Mouse (Mus musculus) 416B (cell line): ENCODE data around the gene Ranbp17.

ENCODE experiments used
- DNase-seq: peaks from one replicate; pipeline ENCODE4 v3.0.0; 2011; ENCODE audit warnings: low read depth

Gene Ranbp17

DNA sequence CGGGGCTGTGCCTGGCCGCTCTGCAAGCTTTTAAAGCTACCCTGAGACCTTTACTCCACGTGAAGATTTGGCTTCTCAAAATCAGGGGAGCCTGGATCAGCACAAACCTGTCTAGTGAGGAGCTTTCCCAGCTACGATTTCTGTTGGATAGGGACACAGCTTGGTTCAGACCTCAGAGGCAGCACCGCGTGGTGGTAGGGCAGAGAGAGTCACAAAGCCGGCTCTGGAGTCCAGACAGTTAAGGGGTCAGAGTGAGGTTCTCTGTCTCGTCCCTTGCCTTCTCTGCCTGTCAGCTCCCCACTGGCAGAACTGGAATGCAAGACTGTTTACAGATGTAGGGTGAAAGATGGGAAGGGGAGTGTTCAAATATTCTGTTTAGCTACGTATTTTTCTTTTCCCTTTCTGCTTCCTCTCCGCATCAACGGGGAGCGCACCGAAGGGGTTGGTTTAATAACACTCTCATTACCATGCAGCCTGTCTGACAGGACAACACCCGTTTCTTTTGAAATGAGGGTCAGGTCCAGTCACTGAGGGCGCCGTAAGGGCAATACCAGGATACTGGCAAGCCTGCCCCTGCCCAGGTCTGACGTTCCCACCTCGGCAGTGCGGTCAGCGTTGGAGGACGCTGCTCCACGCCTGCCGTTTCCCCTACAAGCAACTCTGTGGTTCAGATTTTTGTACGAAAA lies 317.0 kb downstream of the Ranbp17 start:
- DNase-seq: no peak

DNA sequence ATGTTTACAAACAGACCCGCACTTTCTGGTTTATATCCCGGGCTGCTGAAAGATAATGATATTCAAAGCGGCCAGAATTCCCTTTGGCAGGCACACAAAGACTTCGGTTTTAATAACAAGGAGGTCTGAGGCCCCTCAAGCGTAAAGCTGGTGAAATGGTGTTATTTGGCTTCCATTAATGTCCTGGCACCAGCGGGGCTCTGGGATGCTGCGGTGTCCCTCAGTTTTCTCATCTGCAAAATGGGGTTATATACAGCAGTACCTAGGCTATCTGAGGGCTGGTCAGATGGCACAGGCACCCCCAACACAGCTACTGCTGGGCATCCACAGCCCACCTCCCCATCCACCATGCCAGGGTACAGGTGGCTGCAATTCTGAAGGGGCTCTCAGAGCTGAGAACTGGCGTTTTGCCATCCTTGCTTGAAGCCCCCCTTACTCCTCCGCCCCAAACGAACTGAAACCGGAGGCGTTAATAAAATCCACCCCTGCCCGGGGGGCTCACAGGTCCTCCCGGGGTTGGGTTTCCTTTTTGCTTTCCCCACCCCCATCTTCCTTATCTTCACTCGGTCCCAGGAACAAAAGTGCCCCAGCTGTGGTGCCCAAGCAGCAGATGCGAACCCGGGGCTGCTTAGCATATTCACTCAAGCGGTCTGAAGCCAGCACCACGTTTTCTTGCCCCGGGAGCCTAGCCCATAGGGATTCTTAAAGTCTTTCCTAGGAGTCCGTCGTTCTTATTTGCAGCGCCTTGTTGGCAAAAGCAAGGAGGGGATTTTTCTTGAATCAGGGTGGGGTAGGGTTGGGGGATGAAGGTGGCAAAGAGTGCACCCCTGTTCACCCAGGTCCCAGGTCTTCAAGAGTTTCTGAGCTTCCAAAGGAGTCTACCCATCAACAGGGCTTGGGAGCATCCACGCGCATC lies 317.8 kb downstream of the Ranbp17 start:
- no peak for DNase-seq

- DNase-seq: no peak
These were observed 318.5 kb downstream of the Ranbp17 start for GRCm38 (mm10) chr11:33195061-33195460.

DNA sequence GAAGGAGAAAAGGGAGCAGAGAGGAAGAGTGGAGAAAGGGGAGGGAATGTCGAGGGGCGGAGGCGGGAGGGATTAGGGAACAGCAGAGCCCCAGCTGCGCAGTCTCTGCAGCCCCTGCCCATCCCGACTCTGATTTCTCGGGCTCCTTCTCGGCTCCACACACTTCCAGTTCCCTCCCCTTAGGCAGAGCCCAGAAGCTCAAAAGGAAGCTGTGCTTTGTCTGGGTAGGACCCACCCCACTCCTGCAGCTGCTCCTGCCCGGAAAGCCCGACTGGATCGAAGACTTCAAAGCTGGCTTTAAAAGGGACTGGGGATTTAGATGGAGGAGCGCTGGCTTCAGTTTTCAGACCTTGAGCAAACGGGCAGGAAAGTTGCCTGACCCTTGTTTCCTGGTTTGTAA lies 319.9 kb downstream of the Ranbp17 start:
- DNase-seq: no peak

- DNase-seq: no peak
These were observed 331.7 kb downstream of the Ranbp17 start for GRCm38 (mm10) chr11:33181804-33182203.

- no peak for DNase-seq
These were observed 332.8 kb downstream of the Ranbp17 start for GRCm38 (mm10) chr11:33180701-33181116.

GRCm38 (mm10) chr11:33179802-33180201 lies 333.7 kb downstream of the Ranbp17 start:
- DNase-seq: no peak

DNA sequence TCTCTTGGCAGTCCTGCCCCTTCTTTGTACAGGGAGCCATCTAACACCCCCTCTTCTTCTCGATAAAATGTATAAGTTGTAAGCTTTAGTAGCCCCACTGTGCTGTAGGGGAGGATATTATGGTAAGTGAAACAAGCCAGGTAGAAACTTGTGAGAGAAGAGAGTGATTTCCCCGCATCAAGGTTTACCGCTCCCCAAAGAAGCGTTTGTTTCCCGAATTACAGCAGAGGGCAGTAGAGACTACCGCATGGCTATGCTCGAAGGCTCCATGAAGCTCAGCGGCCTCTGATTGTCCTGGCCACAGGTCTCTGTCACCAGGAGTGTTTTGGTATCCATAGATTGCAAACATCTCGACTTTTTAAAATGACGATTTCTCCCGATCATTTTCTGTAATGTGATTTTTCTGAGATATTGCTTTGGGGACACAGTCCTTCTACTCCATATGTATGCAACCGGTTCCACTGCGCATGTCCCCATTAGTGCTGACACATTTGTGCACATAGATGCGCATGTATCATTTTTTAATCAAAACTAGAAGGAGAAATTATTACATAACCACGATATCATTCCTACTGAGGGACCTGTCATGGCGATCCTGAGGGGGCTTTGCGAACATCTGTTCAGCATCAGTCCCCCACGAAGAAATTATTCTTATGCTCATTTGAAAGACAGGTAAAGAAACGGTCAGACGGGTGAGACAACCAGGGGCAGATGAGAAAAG lies 336.9 kb downstream of the Ranbp17 start:
- peak; percentile 59 for DNase-seq

GRCm38 (mm10) chr11:33175768-33176167 lies 337.8 kb downstream of the Ranbp17 start:
- no peak for DNase-seq

GRCm38 (mm10) chr11:33170489-33170888 lies 343.1 kb downstream of the Ranbp17 start:
- DNase-seq: peak; percentile 60

DNA sequence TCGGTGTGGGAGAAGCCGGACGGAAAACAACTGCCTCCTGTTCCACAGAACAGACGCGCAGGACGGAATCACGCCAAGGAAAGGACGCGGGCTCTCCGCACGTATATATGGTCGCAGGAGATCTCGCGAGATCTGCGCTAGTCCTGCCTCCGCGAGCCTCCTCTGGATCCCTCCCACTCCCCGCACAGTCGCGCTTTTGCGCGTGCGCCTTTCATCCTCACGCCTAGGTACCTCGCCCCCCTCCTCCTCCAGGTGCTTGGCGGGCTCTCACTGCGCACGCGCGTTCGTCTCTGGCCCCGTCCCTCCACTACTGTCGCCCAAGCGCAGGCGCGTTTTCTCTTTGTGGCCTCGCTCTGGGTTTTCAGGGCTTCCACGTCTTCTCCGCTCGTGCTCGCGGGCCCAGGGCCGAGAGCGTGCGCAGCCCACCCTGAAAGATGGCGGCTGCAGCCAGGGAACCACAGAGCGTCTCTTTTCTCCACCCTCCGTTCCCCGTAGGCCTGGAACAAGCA lies 350.5 kb downstream of the Ranbp17 start, which contains the start of gene Npm1:
Gene Npm1 (minus strand): TSS at position 209 of the 509 bp plus-strand sequence.
- peak; percentile 99 for DNase-seq

DNA sequence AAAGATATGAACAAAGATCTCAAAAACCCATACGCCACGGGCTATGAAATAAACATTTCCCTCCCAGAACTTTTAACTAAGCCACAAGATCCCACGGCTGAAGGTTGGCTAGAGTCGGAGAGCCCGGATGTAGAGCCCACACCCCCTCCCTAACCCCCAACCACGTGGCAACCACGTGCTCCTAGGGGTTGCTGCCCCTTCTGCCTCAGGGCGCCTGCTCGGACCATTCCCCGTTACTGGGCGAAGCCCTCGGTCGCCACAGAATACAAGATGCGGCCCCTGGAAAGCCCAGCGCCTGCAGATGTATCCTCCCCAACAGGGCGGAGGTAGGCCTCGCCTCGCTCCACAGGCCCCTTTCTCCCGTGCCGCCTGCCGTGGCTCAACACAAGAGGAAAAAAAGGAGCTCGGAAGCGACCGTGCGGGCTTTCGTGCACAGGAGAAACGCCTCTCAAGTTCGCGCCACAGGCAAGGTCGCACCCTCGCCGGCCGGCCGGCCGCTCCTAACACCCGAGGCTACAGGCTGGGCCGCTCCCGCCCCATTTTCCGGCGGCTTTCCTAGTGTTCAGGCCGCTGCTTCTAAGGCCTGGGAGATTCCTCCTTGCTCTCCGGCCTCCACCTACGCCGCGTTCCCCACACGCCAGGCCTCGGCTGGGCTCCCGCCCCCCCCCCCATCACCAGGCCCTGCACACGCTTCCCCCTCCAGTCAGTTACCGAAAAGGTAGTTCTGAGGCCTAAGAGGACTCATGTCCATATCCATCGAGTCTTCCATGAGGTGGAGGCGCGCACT lies 351.1 kb downstream of the Ranbp17 start:
- DNase-seq: peak; percentile 83
